Mouse (Mus musculus) heart, adult 11 months (tissue): ENCODE measurements at regions not wholly inside any gene's neighbourhood (a gene's known extent, or its start where the extent isn't known, plus 50 kb on each side); places are given as distances from the start of the nearest gene placed in this dataset.

Source experiments
- DNase-seq: peaks from one replicate; pipeline ENCODE4 v3.0.0; 2022

- DNase-seq, result no peak
Observed at GRCm38 (mm10) chr1:42755958-42756357, 60.4 kb downstream of the Pou3f3 start.

- no peak for DNase-seq
Observed at GRCm38 (mm10) chr1:42756497-42756896, 60.9 kb downstream of the Pou3f3 start.

- DNase-seq, result peak; percentile 98
Observed at GRCm38 (mm10) chr1:42763447-42763846, 67.9 kb downstream of the Pou3f3 start.

GRCm38 (mm10) chr1:42764048-42764447 is 68.5 kb downstream of the Pou3f3 start:
- no peak for DNase-seq

- peak; percentile 58 for DNase-seq
Observed at GRCm38 (mm10) chr1:42770085-42770484, 74.5 kb downstream of the Pou3f3 start.

- DNase-seq, result peak; percentile 90
Observed at GRCm38 (mm10) chr1:42772000-42772399, 76.4 kb downstream of the Pou3f3 start.

- DNase-seq, result peak; percentile 58
Observed at GRCm38 (mm10) chr1:42773851-42774464, 77.1 kb upstream of the Mrps9 start.

- peak; percentile 73 for DNase-seq
Observed at GRCm38 (mm10) chr1:42774971-42775892, 75.8 kb upstream of the Mrps9 start.

- DNase-seq, result peak; percentile 9
Observed at GRCm38 (mm10) chr1:42775893-42776287, 75.1 kb upstream of the Mrps9 start.

GRCm38 (mm10) chr1:42777416-42777815 is 73.6 kb upstream of the Mrps9 start:
- DNase-seq, result peak; percentile 10

- DNase-seq, result peak; percentile 57
Observed at GRCm38 (mm10) chr1:42779761-42780160, 71.3 kb upstream of the Mrps9 start.

- DNase-seq, result peak; percentile 80
Observed at GRCm38 (mm10) chr1:42780266-42780665, 70.8 kb upstream of the Mrps9 start.

GRCm38 (mm10) chr1:42781533-42781932 is 69.5 kb upstream of the Mrps9 start:
- DNase-seq, result peak; percentile 53

GRCm38 (mm10) chr1:42783072-42783672 is 67.9 kb upstream of the Mrps9 start:
- no peak for DNase-seq

GRCm38 (mm10) chr1:42787240-42787639 is 63.8 kb upstream of the Mrps9 start:
- DNase-seq, result no peak

- DNase-seq, result no peak
Observed at GRCm38 (mm10) chr1:42788413-42788812, 62.6 kb upstream of the Mrps9 start.
